Mouse (Mus musculus): ENCODE measurements around the gene Ccdc65.

DNA sequence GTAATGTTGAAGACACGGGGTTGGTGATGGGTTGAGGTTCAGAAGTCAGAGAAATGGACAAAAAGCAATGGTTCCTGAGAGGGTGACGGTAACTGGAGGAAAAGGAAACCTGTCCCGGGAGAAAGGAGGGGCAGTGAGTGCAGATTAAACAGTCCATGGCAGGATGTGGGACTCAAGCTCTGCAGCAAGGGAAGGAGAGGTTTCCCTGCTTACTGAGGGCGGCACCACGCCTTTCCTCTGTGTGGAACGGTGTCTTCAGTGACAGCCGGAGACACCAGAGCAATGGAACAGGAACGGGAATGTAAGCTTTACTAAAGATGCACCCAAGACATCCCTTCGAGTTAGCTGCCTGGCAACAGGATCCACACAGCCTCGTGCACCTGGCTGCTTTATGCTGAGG is 28.5 kb downstream of the Ccdc65 start:
- TF ChIP-seq CTCF (IDR thresholded peaks at IDR 0.05; ENCODE audit: borderline replicate concordance, insufficient read depth, low read depth, low read length) (no peak), POLR2A (IDR thresholded peaks at IDR 0.05; ENCODE audit: borderline replicate concordance, insufficient read depth, low read length) (no peak)

All from cerebellum, adult 2 months (tissue).